Mouse (Mus musculus) lung, embryonic 15.5 days (tissue): ENCODE measurements at regions not wholly inside any gene's neighbourhood (a gene's known extent, or its start where the extent isn't known, plus 50 kb on each side); places are given as distances from the start of the nearest gene placed in this dataset.

Experiments
- ATAC-seq: fragments of 200-750 bp; cut with Nextera tagmentation; 2 replicates; pipeline ENCODE4 v1.8.0; 2017; ENCODE audit warnings: moderate number of reproducible peaks, borderline replicate concordance; ENCODE audit not compliant: low FRiP score, low TSS enrichment; ENCODE audit errors: extremely low read depth
- H3K27ac ChIP-seq: fragments of 300-500 bp; sonication (generic); 2 replicates; pipeline ENCODE4 v1.5.1; 2015; ENCODE audit warnings: moderate library complexity, mild to moderate bottlenecking, inconsistent platforms
- H3K27me3 ChIP-seq: fragments of 300-500 bp; sonication (generic); 2 replicates; pipeline ENCODE4 v1.6.1; 2015; ENCODE audit warnings: inconsistent platforms
- H3K36me3 ChIP-seq: fragments of 300-500 bp; sonication (generic); 2 replicates; pipeline ENCODE4 v1.6.1; 2015; ENCODE audit warnings: inconsistent platforms
- H3K4me1 ChIP-seq: fragments of 300-500 bp; sonication (generic); 2 replicates; pipeline ENCODE4 v1.6.1; 2015; ENCODE audit warnings: inconsistent platforms
- H3K4me2 ChIP-seq: fragments of 300-500 bp; sonication (generic); 2 replicates; pipeline ENCODE4 v1.6.1; 2015; ENCODE audit warnings: inconsistent platforms, mild to moderate bottlenecking, moderate library complexity
- H3K4me3 ChIP-seq: fragments of 300-500 bp; sonication (generic); 2 replicates; pipeline ENCODE4 v1.5.1; 2015; ENCODE audit warnings: mild to moderate bottlenecking, inconsistent platforms
- H3K9ac ChIP-seq: fragments of 300-500 bp; sonication (generic); 2 replicates; pipeline ENCODE4 v1.6.1; 2015; ENCODE audit warnings: inconsistent platforms
- H3K9me3 ChIP-seq: fragments of 300-500 bp; sonication (generic); 2 replicates; pipeline ENCODE4 v1.6.1; 2016; ENCODE audit warnings: inconsistent platforms
- WGBS: fragments of 180-500 bp; shearing (Covaris S2); methylation state at CpG from one replicate; pipeline ENCODE4 v1.1.7; 2015; 5-methylcytosine and 5-hydroxymethylcytosine counted together

GRCm38 (mm10) chr8:79476012-79476411 is 76.7 kb upstream of the Smad1 start:
- Histone ChIP-seq H3K27me3 (no peaks in the 10 kb centered on the region), H3K9ac (no peak overlapping the region), H3K36me3 (no peaks in the 10 kb centered on the region), H3K4me2 (no peak overlapping the region), H3K4me3 (no peak overlapping the region), H3K27ac (no peak overlapping the region), H3K9me3 (no peaks in the 10 kb centered on the region), H3K4me1 (no peaks in the 10 kb centered on the region)
- ATAC-seq = no peak
- WGBS = 82% methylated on average over 5 of the region's 5 CpGs

GRCm38 (mm10) chr8:79474679-79475078 is 75.4 kb upstream of the Smad1 start:
- WGBS = 60% methylated on average over 8 of the region's 8 CpGs
- no peak overlapping the region for H3K27ac ChIP-seq
- H3K9me3 ChIP-seq = no peaks in the 10 kb centered on the region
- H3K4me1 ChIP-seq = no peaks in the 10 kb centered on the region
- H3K36me3 ChIP-seq = no peaks in the 10 kb centered on the region
- no peak overlapping the region for H3K9ac ChIP-seq
- H3K4me3 ChIP-seq = no peak overlapping the region
- no peaks in the 10 kb centered on the region for H3K27me3 ChIP-seq
- H3K4me2 ChIP-seq = no peak overlapping the region
- ATAC-seq = no peak

- Histone ChIP-seq H3K4me3 (no peak overlapping the region), H3K9ac (no peak overlapping the region), H3K36me3 (no peaks in the 10 kb centered on the region), H3K4me2 (no peak overlapping the region), H3K27ac (no peak overlapping the region), H3K9me3 (no peaks in the 10 kb centered on the region), H3K4me1 (peaks cover 4% of the 10 kb centered on the region; the same call in 1 of the 2 replicates), H3K27me3 (no peaks in the 10 kb centered on the region)
- ATAC-seq = no peak
These were observed 52.8 kb upstream of the Smad1 start for GRCm38 (mm10) chr8:79452101-79452500.

- Histone ChIP-seq H3K4me3 (no peak overlapping the region), H3K4me2 (no peak overlapping the region), H3K27ac (no peak overlapping the region), H3K4me1 (peaks cover 4% of the 10 kb centered on the region; the same call in 1 of the 2 replicates), H3K27me3 (no peaks in the 10 kb centered on the region), H3K9ac (no peak overlapping the region), H3K9me3 (no peaks in the 10 kb centered on the region), H3K36me3 (no peaks in the 10 kb centered on the region)
- no peak for ATAC-seq
- WGBS = 66% methylated on average over 3 of the region's 3 CpGs
These were observed 50.1 kb upstream of the Smad1 start for GRCm38 (mm10) chr8:79449453-79449852.
